Mouse (Mus musculus) spleen, postnatal 4 days (tissue): ENCODE data around the gene Gng7.
"Not testable (repeated sequence)": the region's sequence is repeated elsewhere in the genome, so short reads cannot be mapped to it uniquely, and the experiment has no call there.

Source experiments
- DNase-seq, 2 experiments: peaks; one replicate each; pipeline ENCODE4 v3.0.0; 2022; ENCODE audit warnings: low spot score in 2 of 2

Gene Gng7

DNA sequence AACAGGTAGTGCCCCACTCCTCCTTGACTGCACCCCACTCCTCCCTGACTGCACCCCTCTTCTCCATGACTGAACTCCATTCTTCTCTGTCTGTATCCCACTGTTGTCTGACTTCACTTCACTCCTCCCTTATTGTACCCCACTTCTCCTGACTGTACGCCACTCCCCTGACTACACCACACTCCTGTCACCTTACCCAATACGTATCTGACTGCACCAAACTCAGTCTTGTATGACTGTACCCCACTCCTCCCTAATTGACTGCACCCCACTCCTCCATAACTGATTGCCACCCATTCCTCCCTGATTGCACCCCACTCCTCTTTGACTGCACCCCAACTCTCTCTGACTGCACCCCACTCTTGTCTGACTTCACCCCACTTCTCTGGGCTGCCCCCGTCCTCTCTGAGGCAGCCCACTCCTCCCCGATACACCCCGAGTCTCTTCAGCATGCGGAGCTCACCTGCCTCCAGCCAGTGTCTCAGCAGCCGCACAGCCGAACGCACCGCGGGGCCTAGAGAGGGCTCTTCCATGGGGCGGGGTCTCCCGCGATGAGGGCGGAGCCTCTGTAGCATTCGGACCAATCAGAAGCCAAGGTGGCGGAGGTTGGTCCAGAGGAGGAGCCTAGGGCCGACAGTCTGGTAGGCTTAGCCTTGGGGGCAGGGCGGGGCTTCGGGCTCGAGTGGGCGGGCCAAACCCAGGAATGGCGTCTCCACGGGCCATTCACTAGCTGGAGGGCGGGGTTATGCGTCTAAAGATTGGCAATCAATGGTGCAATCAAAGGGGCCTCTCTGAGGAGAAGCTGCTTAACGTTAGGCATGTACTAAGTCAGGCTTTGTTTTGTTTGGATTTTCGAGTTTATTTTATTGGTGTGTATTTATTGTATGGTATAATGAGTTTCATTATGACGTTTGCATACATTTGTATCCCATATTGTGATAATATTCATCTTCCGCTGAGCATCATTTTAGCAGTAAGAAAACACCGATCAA, at the start of gene Gng7:
TSS of gene Gng7 (minus strand) at position 553 of the 992 bp plus-strand sequence.
- peak; percentile 95 for DNase-seq

DNA sequence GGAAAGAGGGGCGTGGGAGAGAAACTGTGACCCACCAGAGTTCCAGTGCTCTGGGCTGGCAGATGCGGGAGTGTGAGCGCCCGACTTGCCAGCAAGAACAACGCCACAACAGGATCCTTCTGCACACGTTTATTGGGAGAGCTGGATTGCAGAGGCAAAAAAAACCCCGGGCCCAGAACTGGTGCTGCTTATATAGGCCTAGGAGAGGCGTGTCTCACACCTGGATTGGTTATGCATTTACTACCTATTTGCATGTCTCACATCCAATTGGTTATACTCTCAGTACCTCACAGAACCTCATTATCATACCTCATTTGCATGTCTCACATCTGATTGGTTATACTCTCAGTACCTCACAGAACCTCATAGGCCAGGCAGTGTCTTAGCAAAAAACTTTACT, 49.8 kb upstream of the Gng7 start:
- not testable (repeated sequence) for DNase-seq

DNA sequence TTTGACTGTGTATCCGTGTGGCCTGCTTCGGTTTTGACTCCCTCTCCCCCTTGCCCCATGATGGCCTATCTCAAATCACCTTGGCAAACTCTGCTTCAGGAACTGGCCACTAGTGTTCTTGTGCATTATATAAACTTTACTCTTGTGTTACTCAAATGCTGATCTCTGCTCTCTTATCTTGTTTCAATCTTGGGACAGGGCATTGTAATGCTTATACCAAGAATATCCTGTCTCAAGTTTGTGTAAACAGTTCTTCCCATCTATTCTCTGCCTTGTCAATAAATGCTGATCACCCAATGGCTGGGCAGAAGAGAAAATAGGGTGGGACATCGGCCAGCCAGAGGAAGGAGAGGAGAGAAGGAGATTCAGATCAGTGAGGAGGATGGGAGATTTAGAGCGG, 48.0 kb upstream of the Gng7 start:
- DNase-seq = no peak

DNA sequence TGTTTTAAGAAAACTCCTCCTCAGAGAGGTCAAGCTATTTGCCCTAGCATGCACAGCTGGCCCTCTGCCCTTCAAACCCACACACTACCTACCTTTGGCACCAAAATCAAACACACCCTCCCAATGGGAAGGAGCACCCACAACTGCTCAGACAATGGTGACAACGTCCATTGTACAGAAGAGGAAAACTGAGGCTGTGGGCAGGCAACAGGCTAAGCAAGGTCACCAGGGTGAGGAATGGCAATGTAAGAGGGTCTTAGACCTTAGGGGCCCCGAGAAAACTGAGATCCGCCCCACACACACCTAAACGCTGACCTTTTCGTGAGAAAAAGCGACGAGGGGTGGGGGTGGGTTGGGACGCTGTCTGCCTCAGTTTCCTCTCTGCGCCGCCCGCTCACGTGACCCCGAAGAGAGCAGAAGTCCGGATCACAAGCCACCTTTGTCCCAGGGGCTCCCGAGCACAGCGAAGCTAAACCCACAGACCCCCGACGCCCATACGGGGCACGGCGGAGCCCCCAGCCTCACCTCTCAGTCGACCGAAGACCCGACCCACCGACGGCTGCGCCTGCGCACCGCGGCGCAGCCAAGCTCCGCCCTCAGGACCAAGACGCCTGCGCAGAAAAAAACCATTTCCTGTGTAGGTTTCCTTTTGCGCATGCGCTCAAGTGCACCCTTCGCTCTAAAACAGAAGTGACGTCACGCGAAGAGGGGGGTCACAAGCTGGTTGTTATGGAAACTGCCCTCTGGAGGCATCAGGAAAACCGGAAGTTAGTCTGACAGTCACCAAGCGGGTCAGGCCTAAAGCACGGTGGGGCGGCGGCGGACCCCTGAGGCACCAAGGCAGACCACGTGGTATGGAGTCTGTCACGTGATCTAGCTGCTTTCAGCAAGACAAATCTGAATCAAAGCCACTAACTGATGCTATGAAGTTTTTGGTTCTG, 45.1 kb upstream of the Gng7 start, which contains the start of gene Sgta:
TSS of gene Sgta (minus strand) at position 579 of the 941 bp plus-strand sequence.
- DNase-seq = peak; percentile 94 to 96

DNA sequence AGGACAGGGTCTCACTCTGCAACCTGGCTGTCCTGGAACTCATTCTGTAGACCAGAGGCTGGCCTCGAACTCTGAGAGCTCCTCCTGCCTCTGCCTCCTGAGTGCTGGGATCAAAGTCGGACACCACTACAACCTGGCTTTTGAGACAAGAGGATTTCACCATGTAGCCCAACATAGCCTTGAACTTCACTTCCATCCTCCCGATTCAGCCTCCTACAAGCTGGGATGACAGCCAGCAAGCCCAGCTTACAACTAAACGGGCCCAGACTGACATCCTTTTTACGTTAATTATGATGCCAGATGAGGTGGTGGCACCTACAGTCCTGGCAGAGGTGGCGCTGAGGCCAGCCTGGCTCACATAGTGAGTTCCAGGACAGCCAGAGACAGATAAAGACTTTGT, 44.2 kb upstream of the Gng7 start:
- DNase-seq = no peak

DNA sequence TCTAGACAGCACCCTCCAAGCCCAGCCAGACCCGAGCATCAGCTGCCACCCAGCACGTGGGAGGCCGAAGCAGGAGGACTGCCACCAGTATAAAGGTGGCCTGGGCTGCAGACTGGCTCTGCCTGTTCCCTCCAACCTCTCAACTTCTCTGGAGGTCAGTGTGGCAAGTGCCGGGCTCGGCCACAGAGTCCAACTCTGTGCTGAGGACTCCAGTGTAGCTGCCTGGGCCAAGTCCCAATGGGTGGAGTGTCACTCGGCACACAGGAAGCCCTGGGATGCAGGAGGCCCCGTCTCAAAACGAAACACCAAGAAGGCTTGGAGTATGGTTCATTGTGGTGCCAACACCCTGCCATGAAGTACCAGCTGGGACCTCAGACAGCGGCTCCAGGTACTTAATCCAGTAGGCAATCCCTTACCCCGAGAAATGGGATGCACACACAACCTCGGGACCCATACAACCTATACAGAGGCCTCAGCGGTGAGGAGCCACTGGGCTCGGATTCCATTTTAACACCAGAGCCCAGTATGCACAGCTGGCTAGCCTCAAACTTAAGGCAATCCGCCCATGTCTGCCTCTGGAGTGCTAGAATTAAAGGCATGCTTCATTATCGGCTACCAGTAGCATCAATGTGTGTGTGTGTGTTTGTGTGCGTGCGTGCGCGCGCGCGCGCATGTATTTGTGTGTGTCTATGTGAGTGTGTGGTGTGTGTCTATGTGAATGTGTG, 42.8 kb upstream of the Gng7 start:
- no peak for DNase-seq

DNA sequence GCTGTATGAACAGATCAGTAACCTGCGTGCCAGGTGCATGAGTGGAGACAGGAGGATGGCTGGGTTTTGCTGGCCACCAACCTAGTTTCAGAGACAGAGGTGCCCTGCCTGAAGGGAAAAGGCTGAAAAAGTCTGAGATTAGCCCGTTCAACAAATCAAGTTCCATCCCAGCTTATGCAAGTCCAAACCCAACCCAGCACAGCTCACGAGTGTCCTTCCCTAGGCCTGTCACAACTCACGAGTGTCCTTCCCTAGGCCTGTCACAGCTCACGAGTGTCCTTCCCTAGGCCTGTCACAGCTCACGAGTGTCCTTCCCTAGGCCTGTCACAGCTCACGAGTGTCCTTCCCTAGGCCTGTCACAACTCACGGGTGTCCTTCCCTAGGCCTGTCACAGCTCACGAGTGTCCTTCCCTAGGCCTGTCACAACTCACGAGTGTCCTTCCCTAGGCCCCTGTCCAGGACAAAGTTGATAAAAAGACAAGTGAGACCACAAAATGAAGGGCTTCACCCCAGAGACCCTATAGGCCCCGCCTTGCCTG, 41.1 kb upstream of the Gng7 start:
- DNase-seq = not testable (repeated sequence)

DNA sequence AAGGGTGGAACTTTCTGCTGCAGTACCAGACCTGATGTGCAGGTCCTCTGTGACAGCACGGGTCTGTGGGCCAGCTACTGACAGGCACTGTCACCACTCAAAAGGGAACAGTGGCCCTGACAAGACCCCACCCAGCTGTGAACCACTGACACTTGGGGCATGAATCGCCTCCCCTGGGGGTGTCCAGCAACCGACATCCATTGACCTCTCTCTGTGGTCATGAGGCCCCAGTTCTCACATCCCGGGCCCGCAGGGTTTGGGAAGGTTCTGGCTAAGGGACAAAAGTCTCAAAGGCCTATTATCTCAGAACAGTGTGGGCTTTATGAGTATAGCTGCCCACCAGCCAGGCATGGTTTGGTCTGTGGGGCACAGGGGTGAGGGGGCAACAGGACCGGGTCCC, 40.4 kb upstream of the Gng7 start:
- DNase-seq = no peak

DNA sequence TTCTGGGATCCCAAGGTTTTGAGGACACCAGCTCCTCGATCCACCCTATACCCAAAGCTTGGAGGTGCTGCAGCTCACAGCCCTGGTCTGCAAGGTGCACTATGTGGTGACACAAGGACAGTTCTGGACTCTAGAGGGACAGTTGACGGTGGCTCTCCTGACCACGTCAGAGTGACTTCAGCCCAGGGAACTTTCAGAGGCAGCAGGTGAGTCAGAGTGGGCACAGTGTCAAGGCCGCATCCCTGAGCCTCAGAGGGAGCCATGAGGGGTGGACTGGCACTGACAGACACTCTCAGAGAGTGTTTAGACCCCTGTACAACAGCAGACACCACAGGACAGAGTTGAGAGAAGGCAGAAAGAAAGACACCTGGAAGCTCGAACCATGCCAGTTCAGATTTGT, 37.8 kb upstream of the Gng7 start:
- DNase-seq = no peak

DNA sequence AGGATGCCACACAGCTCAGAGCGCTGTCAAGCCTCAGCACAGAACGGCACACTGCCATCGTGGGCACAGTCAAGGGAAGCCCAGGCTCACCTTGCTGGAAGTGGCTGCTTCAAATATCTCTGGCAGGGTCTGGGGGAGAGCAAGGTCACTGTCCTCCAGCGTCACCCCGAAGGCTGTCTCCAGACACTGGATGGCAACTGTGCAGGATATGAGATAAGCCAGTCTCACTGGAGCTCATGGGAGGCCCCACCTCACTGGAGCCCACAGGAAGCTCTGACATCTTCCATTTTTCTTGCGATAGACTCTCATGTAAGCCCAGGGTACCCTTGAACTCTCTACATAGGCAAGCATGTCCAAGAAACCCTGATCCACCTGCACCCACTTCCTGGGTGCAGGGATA, 36.4 kb upstream of the Gng7 start:
- DNase-seq = no peak

DNA sequence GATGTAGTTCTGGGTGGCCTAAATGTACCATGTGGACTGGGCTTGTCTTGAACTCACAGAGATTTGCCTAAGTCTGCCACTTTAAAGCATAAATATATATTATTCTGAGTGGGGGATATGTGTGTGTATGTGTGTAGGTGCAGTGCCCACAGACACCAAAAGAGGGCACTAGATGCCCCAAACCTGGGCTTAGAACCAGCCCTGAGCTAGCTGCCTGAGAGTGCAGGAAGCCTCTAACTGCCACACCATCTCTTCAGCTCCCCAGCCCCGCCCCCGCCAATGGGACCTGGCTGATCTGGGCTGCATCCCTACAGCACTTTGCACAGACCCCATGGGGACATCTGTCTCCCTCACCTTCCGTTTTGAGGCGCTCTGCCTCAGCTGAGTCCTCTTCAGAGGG, 35.9 kb upstream of the Gng7 start:
- DNase-seq = no peak

DNA sequence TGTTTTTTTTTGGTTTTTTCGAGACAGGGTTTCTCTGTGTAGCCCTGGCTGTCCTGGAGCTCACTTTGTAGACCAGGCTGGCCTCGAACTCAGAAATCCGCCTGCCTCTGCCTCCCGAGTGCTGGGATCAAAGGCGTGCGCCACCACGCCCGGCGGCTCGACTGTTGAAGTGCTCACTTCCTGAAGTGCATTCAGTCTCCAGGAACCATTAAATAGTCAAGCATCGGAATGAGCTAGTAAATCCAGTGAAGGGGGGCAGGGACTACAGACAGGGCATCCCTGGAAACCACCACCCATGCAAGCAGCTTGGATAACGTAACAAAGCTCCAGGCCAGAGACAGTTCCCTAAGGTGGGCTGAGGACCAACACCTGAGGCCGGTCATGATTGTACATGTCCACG, 30.5 kb upstream of the Gng7 start:
- DNase-seq = not testable (repeated sequence)

DNA sequence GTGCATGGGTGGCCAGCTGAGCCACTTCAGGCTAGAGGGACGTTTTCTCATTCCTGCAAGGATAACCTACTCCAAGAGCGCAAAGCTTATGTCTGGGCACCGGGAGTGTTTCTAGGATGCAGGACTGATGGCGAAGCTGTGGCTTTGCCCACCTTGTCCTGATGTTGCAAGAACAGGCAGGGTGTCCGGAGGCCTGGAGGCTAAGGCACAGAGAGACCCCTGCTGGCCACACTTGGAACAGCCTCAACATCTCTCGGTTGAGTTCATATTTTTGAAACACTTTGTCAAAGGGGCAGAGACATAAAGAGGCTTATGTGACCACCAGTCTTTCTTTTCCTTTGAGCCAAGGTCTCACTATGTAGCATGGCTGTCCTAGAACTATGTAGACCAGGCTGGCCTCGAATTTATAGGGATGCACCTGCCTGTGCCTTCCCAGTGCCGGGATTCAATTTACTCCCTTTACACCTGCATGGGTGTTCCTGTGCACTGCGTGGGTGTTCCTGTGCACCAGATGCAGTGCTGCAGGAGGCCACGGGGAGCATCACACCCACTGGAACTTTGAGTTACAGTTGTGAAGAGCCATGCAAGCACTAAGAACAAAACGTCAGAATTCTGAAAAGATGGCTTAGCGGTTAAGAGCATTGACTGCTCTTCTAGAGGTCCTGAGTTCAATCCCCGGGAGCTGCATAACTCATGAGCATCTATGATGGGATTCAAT, 26.9 kb upstream of the Gng7 start:
- peak; percentile 69 to 88 for DNase-seq

DNA sequence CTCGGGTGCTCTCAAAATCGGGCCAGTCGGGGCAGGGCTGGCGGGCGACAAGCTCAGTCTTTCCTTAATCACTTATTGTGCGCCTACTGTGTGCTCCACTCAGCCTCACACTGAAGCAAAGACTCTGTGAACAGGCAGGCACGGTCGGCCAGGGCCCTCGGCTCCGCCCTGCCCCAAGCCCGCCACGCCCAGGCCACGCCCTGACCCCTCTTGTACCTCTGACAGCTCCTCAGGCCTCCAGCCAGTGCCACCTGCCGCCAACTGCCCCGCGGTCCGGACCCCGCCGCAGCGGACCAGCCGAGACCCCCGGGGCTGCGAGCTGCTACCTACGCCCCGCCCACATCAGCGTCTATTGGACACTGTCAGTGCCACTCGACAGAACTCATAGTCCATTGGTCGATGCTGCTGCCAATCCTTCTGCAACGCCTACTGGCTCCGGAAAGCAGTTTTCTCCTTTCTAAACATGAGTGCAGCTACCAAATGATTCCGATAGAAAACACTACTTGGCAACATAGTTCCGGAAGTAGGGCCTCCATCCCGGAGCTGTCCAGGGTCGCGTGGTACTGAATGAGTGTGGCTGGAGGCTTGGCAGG, 22.3 kb upstream of the Gng7 start, which contains the start of gene Slc39a3:
TSS of gene Slc39a3 (minus strand) at position 439 of the 593 bp plus-strand sequence.
- peak; percentile 97 to 99 for DNase-seq

DNA sequence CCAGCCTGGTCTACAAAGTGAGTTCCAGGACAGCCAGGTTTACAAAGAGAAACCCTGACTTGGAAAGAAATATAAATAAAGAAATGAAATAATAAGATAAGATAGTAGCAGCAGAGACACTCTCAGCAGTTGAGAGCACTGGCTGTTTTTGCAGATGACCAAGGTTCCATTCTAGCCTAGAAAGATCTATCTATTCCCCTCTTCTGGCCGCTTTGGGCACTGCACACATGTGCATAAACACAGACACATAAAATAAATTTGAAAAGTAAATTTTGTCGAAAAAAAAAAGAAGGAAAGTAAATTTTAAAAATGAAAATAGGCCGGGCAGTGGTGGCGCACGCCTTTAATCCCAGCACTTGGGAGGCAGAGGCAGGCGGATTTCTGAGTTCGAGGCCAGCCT, 21.5 kb upstream of the Gng7 start:
- DNase-seq = peak in 1 of 2 experiments; percentile 45

DNA sequence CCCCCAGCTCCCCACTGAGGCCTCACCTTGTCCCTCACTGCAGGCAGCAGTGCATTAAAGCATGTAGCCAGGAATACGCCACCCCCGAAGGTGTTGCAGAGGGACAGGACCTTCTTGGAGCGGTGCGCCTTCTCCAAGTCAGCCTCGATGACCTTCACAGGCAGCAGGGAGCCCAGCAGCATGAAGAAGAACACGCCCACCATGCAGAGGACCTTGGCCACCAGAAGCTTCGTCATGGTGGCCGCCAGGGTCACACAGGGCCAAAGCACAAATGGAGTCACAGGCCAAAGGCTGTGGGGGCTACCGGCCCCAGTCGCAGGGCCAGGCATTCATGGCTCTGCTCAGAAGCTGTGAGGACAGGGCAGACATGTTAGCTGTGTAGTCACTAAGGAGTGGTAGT, 18.8 kb upstream of the Gng7 start:
- DNase-seq = no peak

DNA sequence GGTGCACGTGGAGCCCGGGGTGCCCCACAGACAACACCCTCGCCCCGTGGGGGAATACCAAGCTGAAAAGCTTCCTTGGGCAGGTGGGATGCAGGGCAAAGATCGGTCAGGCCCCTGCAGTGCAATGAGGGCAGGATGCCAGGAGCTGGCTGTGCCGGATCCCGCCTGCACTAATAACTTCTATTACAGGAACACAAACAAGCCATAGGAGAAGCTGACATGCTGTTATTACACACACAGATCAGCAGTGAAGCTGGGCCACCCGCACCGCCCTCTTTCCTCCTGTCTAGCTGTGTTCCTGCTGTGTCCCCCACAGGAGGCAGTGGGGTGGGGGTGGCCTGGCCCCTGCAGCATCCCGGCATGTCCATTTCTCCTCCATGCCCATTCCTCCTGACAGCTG, 14.3 kb upstream of the Gng7 start:
- DNase-seq = no peak

DNA sequence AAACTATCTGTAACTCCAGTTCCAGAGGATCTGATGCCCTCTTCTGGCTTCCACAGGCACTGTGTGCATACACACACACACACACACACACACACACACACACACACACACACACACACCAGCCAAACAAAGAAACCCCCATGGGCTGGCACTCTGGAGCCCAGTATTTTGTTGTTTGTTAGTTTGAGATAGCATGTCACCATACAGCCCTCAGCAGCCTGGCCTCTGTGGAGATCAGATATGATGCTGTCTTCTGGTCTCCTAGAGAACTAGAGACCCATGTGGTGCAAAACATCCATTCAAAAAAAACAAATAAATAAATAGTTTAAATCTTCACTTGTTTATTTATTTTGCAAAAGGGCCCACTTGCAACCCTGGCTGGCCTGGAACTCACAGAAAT, 13.5 kb upstream of the Gng7 start:
- no peak for DNase-seq

DNA sequence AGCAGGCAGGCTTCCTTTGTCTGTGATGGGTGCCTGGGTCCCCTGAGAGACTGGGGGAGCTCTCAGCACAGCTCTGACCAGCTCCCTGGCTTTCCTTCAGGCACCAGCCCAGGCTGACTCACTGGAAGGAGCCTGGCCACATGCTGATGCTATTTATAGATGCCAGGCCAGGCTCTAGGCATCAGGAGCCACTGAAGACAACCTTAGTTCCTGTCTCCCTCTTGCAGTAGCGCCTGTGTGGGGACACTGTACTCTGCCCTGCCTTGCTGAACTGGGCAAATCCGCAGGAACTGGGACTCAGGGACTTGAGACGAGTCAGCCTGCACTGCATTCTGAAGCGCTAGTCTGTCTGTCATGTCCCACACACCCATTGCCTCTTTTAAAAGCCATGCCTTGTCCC, 12.6 kb upstream of the Gng7 start:
- no peak for DNase-seq

DNA sequence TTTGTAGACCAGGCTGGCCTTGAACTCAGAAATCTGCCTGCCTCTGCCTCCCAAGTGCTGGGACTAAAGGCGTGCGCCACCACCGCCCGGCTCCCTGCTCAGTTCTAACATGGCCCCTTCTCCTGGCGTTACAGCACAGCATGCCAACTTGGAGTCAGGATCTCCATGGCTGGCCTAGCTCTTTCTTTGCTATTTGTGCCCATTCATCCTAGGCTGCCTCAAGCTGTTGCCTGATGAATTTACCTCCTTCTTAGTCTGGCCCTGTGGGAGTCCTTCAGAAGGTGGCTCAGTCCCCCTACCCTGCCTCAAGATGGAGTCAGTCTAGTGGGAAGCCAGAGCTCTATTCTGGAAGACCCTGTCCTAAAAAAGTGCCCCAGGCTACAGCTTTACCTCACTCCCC, 12.1 kb upstream of the Gng7 start:
- DNase-seq = no peak
